Mouse (Mus musculus): Measurements from ENCODE around the gene Synj2. TPM values are rescaled to one million over a fixed set of nuclear protein-coding genes. Genes with fewer than 3 reads are reported as not detected.

The Synj2 gene
- total RNA-seq, 2 experiments from 2014 or later, result 71.8 to 73.5 TPM

DNA sequence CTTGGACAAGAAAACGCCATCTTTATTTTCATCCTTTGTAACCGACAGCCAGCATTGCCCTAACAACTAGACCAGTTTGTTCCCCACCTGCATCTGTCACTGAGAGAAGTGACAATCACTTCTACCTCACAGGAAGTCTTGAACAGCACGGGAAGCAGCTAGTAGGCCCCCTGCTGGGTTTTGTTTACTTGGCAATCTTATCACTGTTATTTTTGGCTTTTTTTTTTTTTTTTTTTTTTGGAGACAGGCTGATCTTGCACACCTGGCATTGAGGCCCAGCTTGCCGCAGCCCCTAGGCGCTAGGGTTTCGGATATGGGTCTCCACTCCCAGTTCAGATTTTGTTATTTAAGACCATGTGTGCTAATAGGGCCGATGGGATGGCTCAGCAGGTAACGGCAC is 32.5 kb downstream of the Synj2 start:
- no peak for DNase-seq (ENCODE audit: low spot score in 2 of 2)

DNA sequence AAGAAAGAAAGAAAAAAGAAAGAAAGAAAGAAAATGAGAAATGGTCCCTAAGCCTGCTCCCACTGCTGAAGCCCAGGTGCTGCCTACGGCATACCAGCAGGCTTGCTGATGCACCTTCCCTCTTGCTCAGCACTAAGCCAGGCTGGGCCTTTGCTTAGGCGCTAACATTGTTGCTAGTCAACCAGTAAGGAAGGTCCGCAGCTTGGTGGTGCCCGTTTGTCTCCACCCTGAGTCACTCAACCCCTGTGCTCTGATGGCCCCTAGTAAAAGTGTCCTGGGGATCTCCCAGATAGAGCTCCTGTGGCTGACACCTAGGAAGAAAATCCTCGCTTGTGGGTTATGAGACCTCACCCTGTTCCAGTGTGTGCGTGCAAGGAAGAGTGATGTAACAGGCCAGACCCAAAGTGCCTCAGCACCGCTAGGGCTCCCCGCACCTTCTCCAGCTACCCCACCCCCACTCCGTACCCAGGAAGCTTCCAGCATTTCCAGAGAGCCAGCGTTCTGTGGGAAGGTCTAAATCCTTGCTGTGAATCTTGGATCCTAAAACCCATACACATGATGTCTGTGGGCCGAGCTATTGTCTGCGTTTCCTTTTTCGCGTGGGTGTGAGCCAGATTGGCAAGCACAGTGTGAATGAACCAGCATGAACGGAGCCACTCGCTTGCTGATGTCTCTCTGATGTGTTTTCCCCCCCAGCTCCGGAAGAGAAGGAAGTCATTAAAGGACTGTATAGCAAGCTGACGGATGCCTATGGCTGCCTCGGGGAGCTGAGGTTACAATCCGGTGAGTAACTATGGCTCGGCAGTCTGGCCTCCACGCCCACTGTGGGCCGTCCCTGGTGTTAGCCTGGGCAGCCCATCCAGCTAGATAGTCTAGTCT is 34.3 kb downstream of the Synj2 start:
- DNase-seq (ENCODE audit: low spot score in 2 of 2), result peak; percentile 89 to 94

DNA sequence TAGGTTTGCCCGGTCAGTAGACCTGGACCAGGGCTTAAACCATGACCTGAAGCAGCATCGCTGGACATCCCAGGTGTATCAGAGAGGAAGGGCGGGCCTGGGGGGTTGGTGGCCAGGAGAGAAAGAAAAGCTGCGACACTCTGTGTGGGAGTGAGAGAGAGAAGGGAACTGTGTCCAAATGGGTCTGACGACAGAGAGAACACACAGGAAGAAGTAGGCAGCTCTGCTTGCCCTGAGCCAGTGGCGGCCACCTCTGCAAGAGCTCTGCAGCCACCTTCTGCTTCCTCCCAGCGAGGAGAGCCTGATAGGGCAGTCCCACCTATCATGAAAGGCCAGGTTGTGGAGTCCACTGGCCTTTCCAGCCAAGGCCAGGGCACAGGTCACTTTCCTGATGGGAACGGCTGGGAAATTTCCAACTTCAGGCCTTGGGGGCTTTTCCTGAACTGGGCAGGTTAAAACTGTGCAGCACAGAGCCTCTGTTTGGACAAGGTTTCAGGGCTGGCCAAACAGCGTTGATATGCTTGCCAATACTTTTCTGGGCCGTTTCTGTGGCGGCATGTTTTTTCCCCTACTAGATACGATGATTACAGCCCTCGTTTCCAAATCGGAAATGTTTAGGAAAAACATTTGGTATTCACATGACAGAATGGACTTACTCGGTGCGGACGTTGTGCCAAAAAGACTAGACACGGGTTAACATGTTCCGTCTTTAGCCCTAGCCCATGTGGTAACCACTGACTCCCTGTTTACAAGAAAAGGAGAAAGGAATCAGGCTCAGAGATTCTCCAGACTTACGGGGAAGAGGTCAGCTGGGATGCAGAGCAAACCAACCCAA is 35.4 kb downstream of the Synj2 start:
- peak in 1 of 2 experiments; percentile 37 for DNase-seq (ENCODE audit: low spot score in 2 of 2)

DNA sequence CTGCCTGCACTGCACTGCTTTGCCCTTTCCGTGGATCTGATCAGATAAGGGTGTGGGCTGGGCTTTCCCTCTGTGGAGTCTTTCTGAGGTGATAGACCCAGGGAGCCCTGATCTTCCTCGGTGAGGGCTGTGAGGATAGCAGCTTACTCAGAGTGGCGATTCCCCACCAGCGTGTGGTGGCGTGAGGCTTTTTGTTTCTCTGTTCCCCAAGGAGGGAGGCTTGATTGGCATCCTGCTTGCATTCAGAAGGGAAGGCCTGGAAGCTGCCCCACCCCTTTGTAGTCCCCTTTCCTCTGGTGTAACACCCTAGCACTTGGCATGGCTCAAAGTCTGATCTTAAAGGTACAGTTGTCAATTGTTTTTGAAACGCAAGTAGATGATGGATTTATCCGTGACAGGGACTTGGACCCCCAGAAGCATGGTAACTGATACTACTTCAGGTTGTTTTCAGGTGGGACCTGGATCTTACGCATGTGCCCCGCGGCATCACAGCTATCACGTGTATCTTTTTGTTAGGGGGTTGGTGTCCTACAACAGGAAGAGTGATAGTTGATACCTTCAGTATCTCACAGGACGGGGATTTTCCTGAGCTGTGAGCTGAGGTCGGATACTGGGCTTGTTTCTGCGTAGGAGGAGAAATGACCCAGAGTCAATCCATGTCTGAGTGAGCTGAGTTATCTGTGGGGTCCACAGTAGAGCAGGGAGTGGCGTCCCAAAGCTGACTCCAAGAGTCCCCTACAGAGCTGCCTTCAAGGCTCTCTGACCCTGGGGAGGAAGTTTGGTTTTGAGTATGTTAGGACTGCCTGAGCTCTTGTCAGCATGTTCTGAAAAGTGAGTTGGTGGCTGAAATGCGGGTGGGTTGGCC is 36.2 kb downstream of the Synj2 start:
- DNase-seq (ENCODE audit: low spot score in 2 of 2), result no peak

DNA sequence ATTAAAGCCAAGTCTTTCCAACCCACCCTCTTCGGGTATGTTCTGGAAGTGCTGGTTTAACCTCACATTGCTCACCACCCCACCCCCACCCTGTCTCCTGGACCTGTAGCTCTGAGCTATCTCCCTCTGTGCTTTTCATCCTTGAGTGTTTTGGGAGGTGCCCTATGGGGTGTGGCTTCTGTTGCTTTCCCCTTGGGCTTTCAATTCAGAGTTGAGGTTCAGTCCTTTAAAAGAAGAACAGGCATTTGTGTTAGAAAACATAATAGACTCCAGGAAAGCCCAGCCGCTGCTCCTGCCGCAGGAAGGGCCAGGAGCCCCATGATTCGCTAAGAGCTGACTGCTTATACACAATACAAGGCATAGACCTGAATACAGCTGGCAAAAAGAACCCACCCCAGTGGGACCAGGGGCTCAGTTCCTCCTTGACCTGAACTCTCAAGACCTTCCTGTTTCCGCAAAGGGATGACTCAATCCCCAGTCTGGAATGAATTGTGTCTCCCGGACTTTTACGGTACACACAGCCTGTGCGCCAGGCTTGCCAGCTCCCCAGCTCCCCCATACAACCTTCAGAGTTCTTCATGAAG is 36.9 kb downstream of the Synj2 start:
- no peak for DNase-seq (ENCODE audit: low spot score in 2 of 2)

DNA sequence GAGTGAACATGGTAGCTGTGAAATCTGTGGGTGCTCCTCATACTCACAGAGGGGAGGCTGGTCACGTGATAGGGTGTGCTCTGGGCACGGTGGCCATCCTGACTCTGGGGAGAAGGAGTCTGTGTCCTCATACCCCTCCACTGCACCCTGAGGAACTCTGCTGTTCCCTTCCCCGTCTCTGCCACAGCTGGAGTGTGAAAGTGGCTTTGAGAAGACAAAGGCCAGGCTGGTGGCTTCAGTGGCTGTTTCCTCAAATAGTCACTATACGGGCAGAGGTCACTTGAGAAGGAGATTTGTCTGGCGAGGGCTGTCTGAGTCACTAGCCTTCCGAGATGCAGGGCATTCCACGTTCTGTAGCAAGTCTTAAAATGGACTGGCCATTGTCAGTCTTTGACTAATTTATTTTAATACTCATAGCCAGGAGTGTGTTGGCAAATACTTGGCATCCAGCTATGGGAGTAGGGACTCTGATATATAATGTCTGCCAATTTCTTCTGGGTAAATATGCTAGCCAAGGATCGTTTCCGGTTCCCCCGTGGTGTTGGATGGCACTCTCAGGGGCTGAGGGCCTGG is 37.5 kb downstream of the Synj2 start:
- DNase-seq (ENCODE audit: low spot score in 2 of 2), result no peak

DNA sequence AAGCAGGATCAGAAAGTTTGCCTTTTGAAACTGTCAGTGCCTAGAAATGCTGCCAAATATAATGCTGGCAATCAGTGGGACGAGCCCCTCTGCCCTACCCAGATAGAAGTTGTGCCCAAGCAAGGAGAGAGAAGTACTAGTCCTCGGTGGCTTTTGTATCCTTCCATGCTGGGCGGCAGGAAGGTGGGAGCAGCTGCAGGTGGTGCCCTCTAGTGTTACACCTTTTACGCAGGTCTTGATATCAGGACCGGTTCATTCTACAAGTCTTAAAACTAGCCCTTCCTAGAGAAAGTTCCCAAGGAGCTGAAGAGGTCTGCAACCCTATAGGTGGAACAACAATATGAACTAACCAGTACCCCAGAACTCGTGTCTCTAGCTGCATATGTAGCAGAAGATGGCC is 39.8 kb downstream of the Synj2 start:
- DNase-seq (ENCODE audit: low spot score in 2 of 2), result no peak

DNA sequence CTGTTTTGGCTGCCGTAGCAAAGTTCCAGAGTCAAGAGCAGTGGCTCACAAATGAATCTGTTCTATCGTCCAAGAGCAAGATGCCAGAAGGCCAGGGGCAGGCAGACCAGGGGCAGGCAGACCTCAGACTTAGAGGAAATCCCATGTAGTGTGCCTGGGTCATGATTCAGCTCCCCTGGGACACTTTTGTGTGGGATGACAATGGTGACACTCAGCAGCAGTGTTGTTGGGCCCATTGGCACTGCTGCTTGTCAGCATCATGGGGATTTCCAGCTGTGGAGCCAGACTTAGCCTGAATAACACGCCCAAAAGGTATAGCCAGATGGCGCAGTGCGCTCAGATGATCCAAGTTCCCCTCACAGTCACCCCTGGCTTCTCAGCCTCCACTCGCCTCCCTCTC is 42.1 kb downstream of the Synj2 start:
- DNase-seq (ENCODE audit: low spot score in 2 of 2), result no peak

DNA sequence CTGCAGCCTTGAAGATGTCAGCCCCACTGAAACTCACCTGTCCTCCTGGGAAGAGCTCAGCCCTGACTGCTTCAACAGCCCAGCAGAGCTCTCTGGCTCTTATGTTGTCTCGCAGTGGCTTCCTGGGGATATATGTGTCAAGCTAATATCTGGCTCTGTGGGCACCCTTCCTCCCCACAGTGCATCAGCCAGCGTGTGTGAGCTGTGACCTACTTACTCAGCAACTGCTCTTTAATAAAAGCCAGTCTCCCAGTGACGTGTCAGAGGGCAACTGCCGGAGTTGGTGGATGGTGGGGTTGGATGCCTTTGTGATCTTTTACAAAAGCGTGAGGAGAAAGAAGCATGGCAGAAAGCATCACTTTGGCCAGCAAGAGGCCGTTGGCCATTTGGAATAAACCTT is 42.8 kb downstream of the Synj2 start:
- no peak for DNase-seq (ENCODE audit: low spot score in 2 of 2)

DNA sequence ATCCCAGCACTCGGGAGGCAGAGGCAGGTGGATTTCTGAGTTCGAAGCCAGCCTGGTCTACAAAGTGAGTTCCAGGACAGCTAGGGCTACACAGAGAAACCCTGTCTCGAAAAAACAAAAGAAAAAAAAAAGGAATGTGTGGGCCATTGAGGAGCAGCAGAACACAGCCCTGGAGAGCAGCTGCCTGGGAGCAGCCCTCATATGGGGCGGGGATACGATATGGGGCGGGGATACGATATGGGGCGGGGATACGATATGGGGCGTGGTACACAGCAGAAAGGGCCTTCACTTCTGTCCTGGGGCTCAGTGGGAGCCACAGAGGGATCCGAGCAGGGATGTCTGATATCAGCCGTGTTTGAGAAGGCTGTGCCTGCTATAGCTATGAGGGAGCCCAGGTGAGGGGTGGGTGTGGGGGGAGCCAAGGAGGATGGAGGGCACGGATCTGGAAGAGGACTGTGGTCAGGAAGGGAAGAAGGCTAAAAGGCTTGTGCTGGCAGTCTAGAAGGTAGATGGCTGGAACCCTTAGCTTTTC is 43.7 kb downstream of the Synj2 start:
- no peak for DNase-seq (ENCODE audit: low spot score in 2 of 2)

DNA sequence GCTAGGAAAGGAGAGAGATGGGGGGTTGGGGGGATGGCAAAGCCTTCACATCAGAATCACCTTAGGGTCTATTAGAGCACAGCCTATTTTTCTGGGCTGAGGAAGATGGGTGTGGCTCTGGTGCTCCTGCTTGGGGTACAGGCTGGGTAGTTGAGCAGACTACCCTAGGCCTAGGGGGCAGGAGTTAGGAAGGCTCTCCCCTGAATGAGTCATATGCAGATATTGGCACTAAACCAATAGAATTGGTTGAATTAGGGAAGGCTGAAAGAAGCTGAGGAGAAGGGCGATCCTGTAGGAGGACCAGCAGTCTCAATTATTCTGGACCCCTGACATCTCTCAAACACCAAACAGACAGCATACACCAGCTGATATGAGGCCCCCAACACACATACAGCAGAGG is 44.2 kb downstream of the Synj2 start:
- no peak for DNase-seq (ENCODE audit: low spot score in 2 of 2)

DNA sequence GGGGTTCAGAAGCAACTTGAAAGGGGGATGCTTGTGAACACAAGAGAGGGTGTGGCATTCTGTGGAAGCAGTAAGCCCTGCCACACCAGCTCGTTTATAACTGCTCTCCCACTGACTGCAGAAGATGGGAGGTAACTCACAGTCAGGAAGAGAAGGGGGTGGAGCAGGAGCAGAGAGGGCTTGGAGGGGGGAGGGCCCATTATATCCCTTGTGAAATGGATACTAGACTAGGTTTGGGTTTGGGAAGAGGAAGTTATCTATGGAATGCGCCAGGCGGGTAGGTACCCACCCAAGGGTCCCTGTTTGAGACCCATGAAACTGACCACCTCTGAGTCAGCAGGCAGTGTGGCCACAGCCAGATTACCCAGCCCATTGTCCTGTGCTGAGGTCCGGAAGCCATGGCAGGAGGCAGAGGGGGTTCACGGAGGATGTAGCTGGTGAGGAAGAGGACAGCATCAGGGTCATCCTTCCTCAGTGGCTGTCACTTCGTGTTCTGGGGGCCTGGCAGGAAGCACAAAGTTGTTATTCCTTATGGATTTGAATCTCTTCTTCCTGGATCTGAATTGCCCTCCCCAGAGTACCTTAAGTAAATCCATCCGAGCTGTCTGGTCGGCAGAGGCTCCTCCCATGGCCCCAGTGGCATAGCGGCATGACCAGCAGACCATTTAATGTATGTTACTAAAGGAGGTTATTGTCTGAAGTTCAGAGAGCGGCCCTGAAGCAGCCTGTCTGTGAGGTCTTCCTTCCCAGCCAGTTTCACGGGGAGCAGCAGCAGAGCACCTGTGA is 46.4 kb downstream of the Synj2 start:
- no peak for DNase-seq (ENCODE audit: low spot score in 2 of 2)

DNA sequence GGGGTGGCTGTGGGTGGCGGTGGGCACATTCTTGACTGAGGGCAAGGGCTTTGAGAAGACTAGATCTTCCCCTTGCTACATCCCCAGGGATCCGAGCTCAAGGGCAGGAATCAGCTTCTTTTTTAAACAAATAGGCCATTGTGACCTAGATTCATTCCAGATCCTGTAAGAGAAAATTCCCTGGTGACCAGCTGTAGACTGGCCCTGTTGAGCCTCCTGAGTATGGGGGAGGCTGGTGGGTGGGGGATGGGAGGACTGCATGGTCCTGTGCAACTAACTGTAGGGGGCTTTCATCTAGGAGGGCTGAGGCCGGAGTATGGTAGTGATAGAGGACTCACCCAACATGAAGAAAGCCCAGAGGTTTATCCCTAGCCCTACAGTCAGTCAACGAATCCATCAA is 47.0 kb downstream of the Synj2 start:
- DNase-seq (ENCODE audit: low spot score in 2 of 2), result no peak

DNA sequence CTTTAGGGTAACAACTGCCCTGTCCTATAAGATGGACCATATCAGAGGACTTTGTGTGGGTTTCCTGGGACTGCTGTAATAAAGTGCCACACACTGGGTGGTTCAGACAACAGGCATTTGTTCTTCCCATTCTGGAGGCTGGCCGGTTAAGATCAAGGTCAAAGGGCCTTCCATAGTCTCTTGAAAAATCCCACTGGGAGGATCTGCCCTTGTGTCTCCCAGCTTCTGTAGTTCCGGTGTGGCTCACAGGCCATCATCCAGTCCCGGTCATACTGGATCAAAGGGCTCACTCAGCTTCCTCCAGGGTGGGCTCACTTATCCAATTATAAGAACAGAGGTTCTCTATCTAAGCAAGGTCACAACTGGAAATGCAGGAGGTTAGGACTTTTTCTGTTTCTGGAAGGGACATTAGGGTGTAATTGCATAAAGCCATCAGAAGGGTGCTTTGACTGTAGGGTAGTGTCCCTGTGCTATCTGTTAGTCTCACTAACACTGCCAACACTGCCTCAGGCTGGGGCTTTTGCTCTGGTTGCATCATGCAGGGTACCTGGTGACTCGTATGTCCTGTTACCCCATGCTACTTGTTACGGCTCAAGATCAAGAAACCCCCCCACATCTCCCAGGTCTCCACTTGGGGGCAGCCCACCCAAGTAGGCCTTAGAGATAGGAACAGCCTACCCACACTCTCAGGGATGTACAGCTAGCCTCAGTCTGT is 51.9 kb downstream of the Synj2 start:
- DNase-seq (ENCODE audit: low spot score in 2 of 2), result no peak

DNA sequence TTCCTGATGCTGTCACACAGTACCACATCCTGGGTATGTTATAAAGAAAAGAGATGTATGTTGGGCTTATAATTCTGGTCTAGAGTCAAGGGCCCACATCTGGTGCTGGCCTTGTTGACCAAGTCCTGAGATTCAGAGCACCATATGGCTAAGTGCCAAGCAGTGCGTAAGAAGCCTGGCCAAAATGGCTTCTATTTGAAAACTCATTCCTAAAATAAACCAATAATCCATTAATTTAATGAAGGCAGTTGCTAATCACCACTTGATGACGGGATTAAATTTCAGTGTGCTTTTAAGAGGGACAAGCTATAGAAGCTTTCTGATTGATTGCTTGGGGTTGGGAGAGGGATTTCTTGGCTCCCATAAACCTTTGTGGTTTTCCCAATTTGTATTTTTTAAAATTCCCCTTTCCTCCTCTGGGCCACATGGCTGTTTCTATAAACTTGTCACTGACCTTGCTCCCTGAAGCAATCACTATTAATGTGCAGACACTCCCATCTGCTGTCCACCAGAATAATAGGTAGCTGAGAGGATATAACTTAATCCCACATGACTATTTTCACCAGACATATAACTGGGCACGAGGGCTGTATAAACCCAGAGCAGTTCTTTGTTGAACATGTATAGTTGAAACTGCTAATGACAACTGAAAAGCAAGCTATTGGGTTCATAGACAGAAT is 52.6 kb downstream of the Synj2 start:
- DNase-seq (ENCODE audit: low spot score in 2 of 2), result no peak

DNA sequence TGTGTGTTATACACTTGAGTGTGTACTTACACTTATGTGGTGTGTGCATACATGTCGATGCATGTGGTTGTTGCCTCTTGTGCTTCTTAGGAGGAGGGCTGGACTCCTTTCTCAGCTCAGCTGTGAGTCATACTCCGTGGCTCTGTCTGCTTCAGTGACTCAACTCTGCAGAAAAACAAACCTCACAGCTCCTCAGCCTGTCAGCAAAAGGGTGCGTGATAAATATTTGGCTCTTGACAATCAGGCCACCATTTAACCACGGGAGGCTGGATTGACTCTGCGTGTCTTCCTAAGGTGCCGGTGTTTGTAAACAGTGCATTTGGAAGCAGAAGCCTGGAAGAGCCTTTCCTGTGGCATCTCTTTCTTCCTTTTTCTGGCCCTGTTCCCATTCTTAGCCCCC is 53.5 kb downstream of the Synj2 start:
- peak in 1 of 2 experiments; percentile 44 for DNase-seq (ENCODE audit: low spot score in 2 of 2)

DNA sequence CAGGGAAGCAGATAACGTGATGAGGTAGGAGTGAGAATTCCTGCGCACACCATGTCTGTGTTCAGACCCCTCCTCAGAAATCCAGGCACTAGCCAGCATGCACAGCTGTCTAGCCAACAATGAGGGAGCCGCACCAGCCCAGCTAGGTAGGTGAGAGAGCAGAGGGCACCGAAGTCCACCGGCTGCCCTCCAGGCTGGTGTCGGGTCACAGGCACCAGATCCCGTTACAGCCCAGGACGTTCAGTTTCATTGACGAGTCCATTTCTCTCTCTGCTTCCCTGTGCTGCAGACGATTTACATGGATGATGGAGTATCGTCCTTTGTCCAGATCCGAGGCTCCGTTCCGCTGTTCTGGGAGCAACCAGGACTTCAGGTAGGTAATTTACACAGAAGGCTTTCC is 55.5 kb downstream of the Synj2 start:
- DNase-seq (ENCODE audit: low spot score in 2 of 2), result no peak
